Mouse (Mus musculus) midbrain, embryonic 15.5 days (tissue): ENCODE data around the gene Nipsnap3a. TPM values are rescaled to one million over a fixed set of nuclear protein-coding genes. Genes with fewer than 3 reads are reported as not detected.

Experiments used
- ATAC-seq: fragments of 200-750 bp; cut with Nextera tagmentation; replicated peaks from 2 replicates; pipeline ENCODE4 v1.8.0; 2017; ENCODE audit warnings: moderate TSS enrichment
- H3K27ac ChIP-seq: fragments of 300-500 bp; sonication (generic); 2 replicates; pipeline ENCODE4 v1.5.1; 2015; ENCODE audit warnings: mild to moderate bottlenecking, inconsistent platforms
- H3K27me3 ChIP-seq: fragments of 300-500 bp; sonication (generic); replicated peaks from 2 replicates; pipeline ENCODE4 v1.6.1; 2015; ENCODE audit warnings: inconsistent platforms
- H3K36me3 ChIP-seq: fragments of 300-500 bp; sonication (generic); replicated peaks from 2 replicates; pipeline ENCODE4 v1.6.1; 2015; ENCODE audit warnings: inconsistent platforms
- H3K4me1 ChIP-seq: fragments of 300-500 bp; sonication (generic); 2 replicates; pipeline ENCODE4 v1.6.1; 2015; ENCODE audit warnings: inconsistent platforms
- H3K4me2 ChIP-seq: fragments of 300-500 bp; sonication (generic); 2 replicates; pipeline ENCODE4 v1.6.1; 2015; ENCODE audit warnings: inconsistent platforms, mild to moderate bottlenecking, moderate library complexity
- H3K4me3 ChIP-seq: fragments of 300-500 bp; sonication (generic); 2 replicates; pipeline ENCODE4 v1.5.1; 2015; ENCODE audit warnings: mild to moderate bottlenecking, inconsistent platforms
- H3K9ac ChIP-seq: fragments of 300-500 bp; sonication (generic); 2 replicates; pipeline ENCODE4 v1.6.1; 2015; ENCODE audit warnings: mild to moderate bottlenecking, inconsistent platforms
- H3K9me3 ChIP-seq: fragments of 300-500 bp; sonication (generic); 2 replicates; pipeline ENCODE4 v1.6.1; 2016; ENCODE audit warnings: inconsistent platforms
- WGBS: fragments of 180-500 bp; shearing (Covaris S2); methylation state at CpG from one replicate; pipeline ENCODE4 v1.1.7; 2015; ENCODE audit warnings: mixed read lengths; 5-methylcytosine and 5-hydroxymethylcytosine counted together
- polyA plus RNA-seq: library from polyadenylated mRNA; unstranded; fragments of >200 nt; fragmentation: Nextera tagmentation; extraction: Ambion mirVana; gene quantifications from 2 replicates; pipeline ENCODE4 v1.2.1, GENCODE M21; 2015

Gene Nipsnap3a
- not detected in 2 replicates for polyA plus RNA-seq

DNA sequence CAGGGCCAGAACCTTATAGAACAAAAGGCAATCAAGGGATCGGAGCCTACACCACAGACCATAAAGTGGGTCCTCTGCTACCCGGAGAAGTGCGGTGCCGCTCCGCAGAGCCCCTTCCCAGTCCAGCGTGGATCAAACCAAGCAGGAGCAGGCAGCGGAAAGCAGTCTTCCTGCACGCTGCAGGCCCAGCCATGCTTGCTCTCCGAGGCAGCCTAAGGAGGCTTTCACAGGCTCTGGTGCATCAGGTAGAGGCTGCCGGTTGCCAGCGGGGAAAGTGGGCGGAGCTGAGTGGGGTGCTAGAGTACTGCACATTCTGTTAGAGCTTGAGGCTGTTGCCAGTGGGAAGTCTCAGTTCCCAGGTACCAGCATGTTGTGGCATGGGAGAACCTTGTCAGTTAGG is at the start of gene Nipsnap3a:
Nipsnap3a (plus strand) TSS at position 25 of the 400 bp plus-strand sequence.
- H3K27me3 ChIP-seq = no peaks in the 10 kb centered on the region
- no peak within 1 kb of the TSS for H3K4me3 ChIP-seq
- H3K9ac ChIP-seq = no peak within 1 kb of the TSS
- H3K9me3 ChIP-seq = no peaks in the 10 kb centered on the region
- ATAC-seq = peak; percentile 33; the same call in 1 of the 2 replicates
- peak within 1 kb of the TSS; percentile 28 for H3K4me2 ChIP-seq
- H3K27ac ChIP-seq = no peak within 1 kb of the TSS
- no peaks in the 10 kb centered on the region for H3K36me3 ChIP-seq
- 34% methylated on average over 12 of the region's 12 CpGs for WGBS
- H3K4me1 ChIP-seq = no peaks in the 10 kb centered on the region

DNA sequence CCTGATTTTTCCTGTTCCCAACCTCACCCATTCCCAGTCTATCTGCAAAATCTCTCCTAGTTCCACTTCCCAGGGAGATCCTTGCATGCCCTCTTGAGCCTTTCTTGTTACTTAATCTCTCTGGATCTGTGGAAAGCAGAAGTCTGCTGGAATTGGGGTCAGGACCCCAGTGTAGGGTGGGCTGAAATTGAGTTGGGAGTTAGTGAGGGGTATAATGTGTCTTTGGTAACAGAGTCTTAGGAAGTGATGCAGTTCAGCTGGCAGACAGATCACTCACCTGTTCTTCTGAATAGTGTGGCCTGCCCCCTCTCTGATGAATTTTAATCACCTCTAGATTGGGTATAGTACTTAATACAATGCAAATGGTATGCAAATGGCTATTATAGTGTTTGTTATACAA is 42.4 kb upstream of the Nipsnap3a start:
- Histone ChIP-seq H3K4me3 (no peak overlapping the region), H3K27ac (no peak overlapping the region), H3K4me1 (no peaks in the 10 kb centered on the region), H3K9ac (no peak overlapping the region), H3K9me3 (no peaks in the 10 kb centered on the region), H3K36me3 (no peaks in the 10 kb centered on the region), H3K4me2 (no peak overlapping the region), H3K27me3 (no peaks in the 10 kb centered on the region)
- ATAC-seq = no peak

- Histone ChIP-seq H3K9me3 (no peaks in the 10 kb centered on the region), H3K27ac (no peak overlapping the region), H3K36me3 (no peaks in the 10 kb centered on the region), H3K9ac (no peak overlapping the region), H3K27me3 (no peaks in the 10 kb centered on the region), H3K4me2 (no peak overlapping the region), H3K4me1 (no peaks in the 10 kb centered on the region), H3K4me3 (no peak overlapping the region)
- WGBS = 78% methylated on average over 2 of the region's 2 CpGs
- ATAC-seq = no peak
Observed at GRCm38 (mm10) chr4:52949005-52949404, 40.1 kb upstream of the Nipsnap3a start.

- H3K27me3 ChIP-seq = no peaks in the 10 kb centered on the region
- no peak overlapping the region for H3K27ac ChIP-seq
- H3K9ac ChIP-seq = no peak overlapping the region
- no peaks in the 10 kb centered on the region for H3K9me3 ChIP-seq
- H3K36me3 ChIP-seq = no peaks in the 10 kb centered on the region
- no peaks in the 10 kb centered on the region for H3K4me1 ChIP-seq
- 39% methylated on average over 4 of the region's 4 CpGs for WGBS
- peak; percentile 54; the same call in 1 of the 2 replicates for ATAC-seq
- H3K4me2 ChIP-seq = no peak overlapping the region
- no peak overlapping the region for H3K4me3 ChIP-seq
Observed at GRCm38 (mm10) chr4:52958693-52959092, 30.4 kb upstream of the Nipsnap3a start.

DNA sequence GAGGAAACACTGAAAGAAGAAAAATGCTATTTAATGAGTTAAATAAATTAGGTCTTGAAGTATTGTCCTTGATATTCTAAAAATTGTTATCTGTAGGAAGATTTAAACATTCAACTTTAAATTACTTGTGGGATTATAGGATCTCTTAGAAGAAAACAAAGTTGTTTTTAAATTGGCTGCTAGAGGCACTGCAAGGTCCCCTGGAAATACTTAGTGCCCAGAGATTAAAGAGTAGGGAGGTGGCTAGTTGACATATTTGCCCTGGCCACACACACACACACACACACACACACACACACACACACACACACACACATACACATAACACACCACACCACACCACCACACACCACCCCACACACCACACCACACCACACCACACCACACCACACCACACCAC is 24.8 kb upstream of the Nipsnap3a start, which contains the start of gene Olfr270:
Olfr270 (plus strand) TSS at position 301 of the 400 bp plus-strand sequence.
- Histone ChIP-seq H3K36me3 (no peaks in the 10 kb centered on the region), H3K9ac (no peak within 1 kb of the TSS), H3K4me3 (no peak within 1 kb of the TSS), H3K4me1 (no peaks in the 10 kb centered on the region), H3K27me3 (no peaks in the 10 kb centered on the region), H3K4me2 (no peak within 1 kb of the TSS), H3K9me3 (no peaks in the 10 kb centered on the region), H3K27ac (no peak within 1 kb of the TSS)
- no peak for ATAC-seq

DNA sequence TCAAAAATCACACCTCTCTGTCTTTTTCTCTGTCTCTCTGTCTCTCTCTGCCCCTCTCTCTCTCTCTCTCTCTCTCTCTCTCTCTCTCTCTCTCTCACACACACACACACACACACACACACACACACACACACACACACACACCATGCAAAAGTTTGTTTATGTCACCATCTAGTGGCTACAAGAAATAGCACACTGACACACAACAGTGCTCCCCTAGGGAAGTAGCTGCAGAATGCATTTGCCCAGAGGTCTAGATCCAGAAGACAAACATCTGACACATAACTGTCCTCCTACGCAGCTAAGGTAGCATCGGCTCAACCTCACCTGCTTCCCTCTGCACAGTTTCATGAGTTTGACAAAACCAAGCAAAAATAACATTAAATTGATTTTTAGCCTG is 3.9 kb upstream of the Nipsnap3a start:
- Histone ChIP-seq H3K27me3 (no peaks in the 10 kb centered on the region), H3K9me3 (no peaks in the 10 kb centered on the region), H3K9ac (no peak overlapping the region), H3K4me1 (no peaks in the 10 kb centered on the region), H3K4me2 (no peak overlapping the region), H3K27ac (no peak overlapping the region), H3K36me3 (no peaks in the 10 kb centered on the region), H3K4me3 (no peak overlapping the region)
- WGBS = 83% methylated on average over 2 of the region's 2 CpGs
- ATAC-seq = peak; percentile 73; the same call in 1 of the 2 replicates

GRCm38 (mm10) chr4:52986266-52986665 is 2.8 kb upstream of the Nipsnap3a start:
- Histone ChIP-seq H3K4me2 (no peak overlapping the region), H3K4me3 (no peak overlapping the region), H3K27ac (no peak overlapping the region), H3K9ac (no peak overlapping the region), H3K36me3 (no peaks in the 10 kb centered on the region), H3K4me1 (no peaks in the 10 kb centered on the region), H3K9me3 (no peaks in the 10 kb centered on the region), H3K27me3 (no peaks in the 10 kb centered on the region)
- 79% methylated on average over 2 of the region's 2 CpGs for WGBS
- no peak for ATAC-seq

- no peaks in the 10 kb centered on the region for H3K36me3 ChIP-seq
Observed at GRCm38 (mm10) chr4:52999449-52999848, 10.4 kb downstream of the Nipsnap3a start.

DNA sequence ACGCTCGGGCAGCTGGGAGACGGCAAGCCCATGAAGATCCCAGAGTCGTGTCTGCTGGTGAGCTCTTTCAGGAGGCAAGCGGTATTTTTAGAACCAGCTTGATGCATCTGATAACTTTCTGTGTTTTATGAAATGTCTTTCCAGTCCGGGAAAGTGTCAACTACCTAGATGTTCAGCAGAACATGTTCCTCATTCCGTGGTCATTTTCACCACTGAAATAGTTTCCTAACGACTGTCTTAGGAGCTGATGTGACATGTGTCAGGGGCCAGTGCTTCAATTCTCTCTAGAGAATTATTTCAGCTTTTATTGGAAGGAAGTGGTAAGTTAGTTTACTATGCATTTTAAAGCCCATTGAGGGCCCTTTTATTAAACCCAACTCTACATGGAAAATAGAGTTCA is 11.1 kb downstream of the Nipsnap3a start:
- no peaks in the 10 kb centered on the region for H3K36me3 ChIP-seq
- 86% methylated on average over 8 of the region's 8 CpGs for WGBS
- H3K9ac ChIP-seq = no peak overlapping the region
- no peaks in the 10 kb centered on the region for H3K9me3 ChIP-seq
- no peak overlapping the region for H3K4me2 ChIP-seq
- no peak for ATAC-seq
- no peak overlapping the region for H3K4me3 ChIP-seq
- H3K27me3 ChIP-seq = no peaks in the 10 kb centered on the region
- no peaks in the 10 kb centered on the region for H3K4me1 ChIP-seq
- H3K27ac ChIP-seq = no peak overlapping the region

More at GRCm38 (mm10) chr4:52999449-52999848, 10.4 kb downstream of the Nipsnap3a start:
- no peak for ATAC-seq
- 93% methylated on average over 6 of the region's 6 CpGs for WGBS
- Histone ChIP-seq H3K4me2 (no peak overlapping the region), H3K9ac (no peak overlapping the region), H3K9me3 (no peaks in the 10 kb centered on the region), H3K4me1 (no peaks in the 10 kb centered on the region), H3K27ac (no peak overlapping the region), H3K4me3 (no peak overlapping the region), H3K27me3 (no peaks in the 10 kb centered on the region)

DNA sequence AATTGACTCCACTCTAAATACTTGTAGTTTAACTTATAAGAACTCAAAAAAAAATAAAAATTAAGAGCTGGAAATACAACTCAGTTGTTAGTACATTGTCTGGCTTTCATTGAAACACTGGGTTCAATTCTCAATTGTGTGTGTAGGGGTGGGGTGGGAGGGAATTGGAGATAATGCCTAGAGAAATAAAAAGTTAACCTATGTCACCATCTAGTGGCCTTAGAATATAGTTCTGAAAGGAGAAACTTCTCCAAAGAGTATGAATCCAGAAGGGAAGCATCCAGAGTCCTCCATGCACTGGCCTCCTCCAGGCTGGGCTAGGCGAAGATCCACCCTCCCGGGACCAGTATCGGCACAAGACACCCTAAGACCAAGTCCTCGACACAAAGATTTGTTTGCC is 20.1 kb downstream of the Nipsnap3a start:
- no peaks in the 10 kb centered on the region for H3K27me3 ChIP-seq
- H3K4me2 ChIP-seq = no peak overlapping the region
- no peaks in the 10 kb centered on the region for H3K9me3 ChIP-seq
- no peaks in the 10 kb centered on the region for H3K36me3 ChIP-seq
- H3K4me1 ChIP-seq = peaks cover 7% of the 10 kb centered on the region; the same call in 1 of the 2 replicates
- ATAC-seq = no peak
- no peak overlapping the region for H3K27ac ChIP-seq
- no peak overlapping the region for H3K4me3 ChIP-seq
- no peak overlapping the region for H3K9ac ChIP-seq
- WGBS = 62% methylated on average over 4 of the region's 4 CpGs

GRCm38 (mm10) chr4:53009871-53010270 is 20.8 kb downstream of the Nipsnap3a start:
- no peak overlapping the region for H3K4me3 ChIP-seq
- H3K9me3 ChIP-seq = no peaks in the 10 kb centered on the region
- H3K27me3 ChIP-seq = no peaks in the 10 kb centered on the region
- peaks cover 2% of the 10 kb centered on the region; the same call in 1 of the 2 replicates for H3K36me3 ChIP-seq
- WGBS = 92% methylated on average over 4 of the region's 4 CpGs
- no peak overlapping the region for H3K27ac ChIP-seq
- peaks cover 7% of the 10 kb centered on the region; the same call in 1 of the 2 replicates for H3K4me1 ChIP-seq
- ATAC-seq = no peak
- H3K9ac ChIP-seq = no peak overlapping the region
- no peak overlapping the region for H3K4me2 ChIP-seq

DNA sequence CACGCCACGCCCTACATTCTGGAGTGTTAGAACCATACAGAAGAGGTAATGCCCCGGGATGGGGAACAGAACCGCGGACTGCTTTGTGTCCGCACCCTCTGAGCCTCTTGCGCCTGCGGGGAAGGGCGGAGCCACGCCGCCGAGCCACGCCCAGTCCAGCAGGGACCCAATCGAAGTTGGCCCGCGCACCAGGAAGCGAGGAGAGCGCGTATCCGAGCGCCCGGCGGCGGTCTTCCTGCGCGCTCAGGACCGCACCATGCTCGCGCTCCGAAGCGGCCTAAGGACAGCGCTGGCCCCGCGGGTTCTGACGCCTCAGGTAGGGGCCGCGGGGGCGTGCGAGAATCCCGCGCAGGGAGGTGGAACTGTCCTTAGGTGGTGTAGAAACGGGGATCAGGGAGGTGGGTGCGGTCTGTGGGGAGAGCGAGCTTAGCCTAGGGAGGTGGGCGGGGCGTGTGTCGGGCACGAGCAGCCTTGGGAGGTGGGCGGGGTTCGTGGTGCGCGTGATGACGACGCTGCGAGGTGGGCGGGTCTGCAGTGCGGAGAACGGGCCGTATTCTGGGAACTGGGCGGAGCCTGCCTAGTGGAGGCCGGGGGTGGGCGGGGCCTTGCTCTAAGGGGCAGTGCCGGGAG is 22.8 kb downstream of the Nipsnap3a start, which contains the start of gene Nipsnap3b:
Nipsnap3b (plus strand) TSS at position 149 of the 630 bp plus-strand sequence.
- Histone ChIP-seq H3K36me3 (peaks cover 19% of the 10 kb centered on the region), H3K4me1 (peaks cover 7% of the 10 kb centered on the region; the same call in 1 of the 2 replicates), H3K9ac (peak within 1 kb of the TSS; percentile 66), H3K4me2 (peak within 1 kb of the TSS; percentile 50), H3K27me3 (no peaks in the 10 kb centered on the region), H3K27ac (peak within 1 kb of the TSS; percentile 90), H3K4me3 (peak within 1 kb of the TSS; percentile 64), H3K9me3 (no peaks in the 10 kb centered on the region)
- ATAC-seq = peak; percentile 95
- under 1% methylated on average over 60 of the region's 63 CpGs for WGBS

GRCm38 (mm10) chr4:53014421-53014820 is 25.3 kb downstream of the Nipsnap3a start:
- H3K4me1 ChIP-seq = peaks cover 7% of the 10 kb centered on the region; the same call in 1 of the 2 replicates
- H3K9me3 ChIP-seq = no peaks in the 10 kb centered on the region
- no peak for ATAC-seq
- H3K4me2 ChIP-seq = no peak overlapping the region
- H3K4me3 ChIP-seq = no peak overlapping the region
- H3K27ac ChIP-seq = no peak overlapping the region
- 96% methylated on average over 7 of the region's 7 CpGs for WGBS
- no peaks in the 10 kb centered on the region for H3K27me3 ChIP-seq
- no peak overlapping the region for H3K9ac ChIP-seq
- H3K36me3 ChIP-seq = peaks cover 29% of the 10 kb centered on the region
